Mouse (Mus musculus): ENCODE measurements around the gene Mark3. TPM values are rescaled to one million over a fixed set of nuclear protein-coding genes. Genes with fewer than 3 reads are reported as not detected.

Mark3 gene
- total and polyA plus RNA-seq, 3 experiments, result 34.3 to 51.2 (median 40.2) TPM

DNA sequence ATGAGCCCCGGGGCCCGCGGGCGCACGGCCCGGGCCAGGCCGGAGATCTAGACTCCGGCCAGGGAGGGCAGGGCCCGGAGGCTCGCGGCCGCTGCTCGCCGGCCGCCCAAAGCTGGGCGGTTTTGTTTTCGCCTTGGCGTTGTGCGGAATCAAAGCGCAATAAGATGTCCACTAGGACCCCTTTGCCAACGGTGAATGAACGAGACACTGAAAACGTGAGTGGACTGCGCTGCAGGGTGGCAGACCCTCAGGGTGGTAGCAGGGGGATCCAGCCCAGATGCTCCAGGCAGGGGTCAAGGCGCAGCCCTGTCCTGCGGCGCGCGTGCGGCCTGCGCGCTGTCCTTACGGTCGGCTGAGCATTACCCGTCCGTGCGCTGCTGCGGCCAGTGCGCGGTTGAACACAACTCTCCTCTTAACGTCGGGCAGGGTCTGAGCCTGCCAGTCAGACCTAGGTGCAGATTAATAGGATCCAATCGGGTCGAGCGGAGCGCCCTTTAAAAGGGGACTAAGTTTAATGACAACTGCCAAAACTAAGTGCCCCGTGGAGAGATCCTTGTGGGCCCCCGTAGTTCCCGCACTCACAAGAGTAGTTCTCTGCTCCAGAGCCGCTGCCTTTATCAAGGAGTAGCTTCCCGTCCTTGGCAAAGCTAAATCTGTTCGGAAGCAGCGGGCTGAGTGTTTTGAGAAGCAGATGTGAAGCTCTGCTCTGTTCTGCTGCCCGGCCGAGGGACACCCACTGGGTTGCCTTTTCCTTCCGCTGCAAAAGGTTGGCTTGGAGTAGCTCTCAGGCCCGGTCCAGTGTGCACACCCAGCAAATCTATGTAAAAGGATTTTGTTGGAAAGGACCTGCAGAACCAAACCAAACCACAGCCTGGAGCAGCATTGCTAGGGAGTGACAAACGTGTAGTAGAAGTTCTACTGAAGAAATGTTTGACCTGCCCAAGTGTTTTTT lies 840 bp downstream of the Mark3 start:
- TF ChIP-seq POLR2AphosphoS2 (IDR thresholded peaks at IDR 0.05; ENCODE audit: low read depth, low read length) (no peak), USF1 (IDR thresholded peaks at IDR 0.05; ENCODE audit: low read depth, low read length) (no peak), ELF1 (IDR thresholded peaks at IDR 0.05; ENCODE audit: low read depth, low read length) (0 out of 2 replicates have a peak, but pooled peaks have one; percentile 7), RAD21 (IDR thresholded peaks at IDR 0.05; ENCODE audit: low read depth, low read length) (no peak), BHLHE40 (IDR thresholded peaks at IDR 0.05; ENCODE audit: low read depth, low read length) (peak; percentile 58), PAX5 (IDR thresholded peaks at IDR 0.05; ENCODE audit: low read length) (no peak), MYC (IDR thresholded peaks at IDR 0.05; ENCODE audit: low read depth, low read length) (no peak), MXI1 (IDR thresholded peaks at IDR 0.05; ENCODE audit: low read depth, low read length) (no peak), POLR2A (IDR thresholded peaks at IDR 0.05; ENCODE audit: low read depth, low read length) (no peak), TCF12 (IDR thresholded peaks at IDR 0.05; ENCODE audit: low read depth, low read length) (no peak), JUN (IDR thresholded peaks at IDR 0.05; ENCODE audit: insufficient read depth, low read depth, low read length) (no peak), SMC3 (IDR thresholded peaks at IDR 0.05; ENCODE audit: low read depth, low read length) (no peak), IRF4 (IDR thresholded peaks at IDR 0.05; ENCODE audit: low read depth, low read length) (no peak), MAFK (IDR thresholded peaks at IDR 0.05; ENCODE audit: insufficient replicate concordance, low read length) (no peak), E2F4 (IDR thresholded peaks at IDR 0.05; ENCODE audit: insufficient replicate concordance, low read depth, low read length) (no peak), MAZ (IDR thresholded peaks at IDR 0.05; ENCODE audit: low read depth, low read length) (no peak), KAT2A (IDR thresholded peaks at IDR 0.05; ENCODE audit: insufficient replicate concordance, low read length) (no peak), ZMIZ1 (IDR thresholded peaks at IDR 0.05; ENCODE audit: low read depth, low read length) (no peak), ZC3H11A (IDR thresholded peaks at IDR 0.05; ENCODE audit: low read depth, low read length) (no peak), TBP (conservative IDR thresholded peaks at IDR 0.05; ENCODE audit: low read depth, low read length) (no peak), SIN3A (IDR thresholded peaks at IDR 0.05; ENCODE audit: low read length) (peak; percentile 59; the same call in 1 of the 2 replicates), MEF2A (IDR thresholded peaks at IDR 0.05; ENCODE audit: borderline replicate concordance, low read depth, low read length) (0 out of 2 replicates have a peak, but pooled peaks have one; percentile 8), CTCF (conservative IDR thresholded peaks at IDR 0.05 in 1 of 2, IDR thresholded peaks at IDR 0.05 in 1 of 2; ENCODE audit: low read depth in 2 of 2, low read length in 2 of 2) (no peak), CHD1 (IDR thresholded peaks at IDR 0.05; ENCODE audit: low read depth, low read length) (no peak), ZKSCAN1 (IDR thresholded peaks at IDR 0.05; ENCODE audit: borderline replicate concordance, low read depth, low read length) (no peak), MAX (IDR thresholded peaks at IDR 0.05; ENCODE audit: low read length) (0 out of 2 replicates have a peak, but pooled peaks have one; percentile 24), ZNF384 (IDR thresholded peaks at IDR 0.05; ENCODE audit: low read depth, low read length) (no peak), EP300 (IDR thresholded peaks at IDR 0.05; ENCODE audit: low read length) (no peak), USF2 (conservative IDR thresholded peaks at IDR 0.05; ENCODE audit: low read depth, low read length) (no peak), UBTF (IDR thresholded peaks at IDR 0.05; ENCODE audit: low read depth, low read length) (no peak), ETS1 (conservative IDR thresholded peaks at IDR 0.05; ENCODE audit: low read depth, low read length) (no peak), NELFE (IDR thresholded peaks at IDR 0.05; ENCODE audit: low read depth, low read length) (no peak), JUND (conservative IDR thresholded peaks at IDR 0.05; ENCODE audit: low read depth, low read length) (no peak), RCOR1 (conservative IDR thresholded peaks at IDR 0.05; ENCODE audit: low read depth, low read length) (no peak), GABPA (IDR thresholded peaks at IDR 0.05; ENCODE audit: insufficient replicate concordance, low read depth, low read length) (no peak), NRF1 (IDR thresholded peaks at IDR 0.05; ENCODE audit: low read depth, low read length) (peak; percentile 51; the same call in 1 of the 2 replicates), HCFC1 (IDR thresholded peaks at IDR 0.05; ENCODE audit: low read depth, low read length) (no peak; the same call in 1 of the 2 replicates), CHD2 (IDR thresholded peaks at IDR 0.05; ENCODE audit: low read length) (no peak)
- peak overlapping the region; percentile 94 for H3K9ac ChIP-seq (ENCODE audit: insufficient read depth, low read depth)
- no peak overlapping the region for H3K27ac ChIP-seq (ENCODE audit: insufficient read depth, low read depth)

More for the DNA sequence above, 840 bp downstream of the Mark3 start:
- Histone ChIP-seq H3K4me2 (ENCODE audit: insufficient read depth, low read depth, poor library complexity, severe bottlenecking) (peak overlapping the region; percentile 77), H3K4me1 (ENCODE audit: control insufficient read depth in 1 of 2, insufficient read depth in 2 of 2) (peaks cover 5 to 32% of the 10 kb centered on the region in 2 experiments; a peak in 3 of 4 replicates), H3K79me2 (replicated peaks; ENCODE audit: control insufficient read depth, extremely low read depth, insufficient read depth, poor library complexity, severe bottlenecking) (peaks cover 44% of the 10 kb centered on the region), H3K27me3 (replicated peaks) (no peaks in the 10 kb centered on the region), H3K36me3 (replicated peaks in 1 of 2; ENCODE audit: control insufficient read depth in 1 of 2, insufficient read depth in 1 of 2, low read length in 1 of 2) (peaks cover 0 to 7% of the 10 kb centered on the region in 2 experiments), H3K4me3 (replicated peaks in 1 of 3; ENCODE audit: low read depth in 2 of 3, low read length in 2 of 3, poor library complexity in 1 of 3) (peak overlapping the region; percentile 87 to 100 (median 99)), H3K9me3 (replicated peaks; ENCODE audit: low read length) (peaks cover 3% of the 10 kb centered on the region)
- dilution Hi-C loops (cut with MboI; ENCODE audit: extremely low pct_ligation_motif_present, extremely low pct_unique_long_range_greater_than_20kb, low sequenced_read_pairs) (no loop called here), in situ Hi-C loops (cut with MboI; ENCODE audit: low pct_ligation_motif_present, low pct_unique_long_range_greater_than_20kb, low sequenced_read_pairs) (no loop called here)
- DNase-seq (ENCODE audit: extremely low read depth), result no peak
